Mouse (Mus musculus) liver, adult 2 months (tissue): ENCODE measurements at regions not wholly inside any gene's neighbourhood (a gene's known extent, or its start where the extent isn't known, plus 50 kb on each side); places are given as distances from the start of the nearest gene placed in this dataset.

Experiments
- DNase-seq: peaks from one replicate; pipeline ENCODE4 v3.0.0-alpha.2; 2011; ENCODE audit warnings: low read depth, low spot score; ENCODE audit errors: extremely low read depth
- H3K27ac ChIP-seq: fragments of 200-500 bp; replicated peaks from 2 replicates; pipeline ENCODE4 v1.5.1; 2012; ENCODE audit warnings: low read depth, mild to moderate bottlenecking, control low read depth, inconsistent platforms, low read length; ENCODE audit not compliant: insufficient read depth
- H3K27me3 ChIP-seq: fragments of 200-500 bp; 2 replicates; pipeline ENCODE4 v1.6.1; 2012; ENCODE audit warnings: mild to moderate bottlenecking, moderate library complexity, low read length, inconsistent platforms; ENCODE audit not compliant: control insufficient read depth, insufficient read depth
- H3K36me3 ChIP-seq: fragments of 200-500 bp; 2 replicates; pipeline ENCODE4 v1.6.1; 2012; ENCODE audit warnings: low read length, inconsistent platforms; ENCODE audit not compliant: control insufficient read depth, insufficient read depth
- H3K4me1 ChIP-seq: fragments of 200-500 bp; 2 replicates; pipeline ENCODE4 v1.6.1; 2011; ENCODE audit warnings: low read length; ENCODE audit not compliant: control insufficient read depth, insufficient read depth
- H3K4me3 ChIP-seq: fragments of 200-500 bp; 2 replicates; pipeline ENCODE4 v1.5.1; 2011; ENCODE audit warnings: low read depth, mild to moderate bottlenecking, control low read depth, low read length, moderate library complexity; ENCODE audit not compliant: insufficient read depth
- H3K79me2 ChIP-seq: fragments of 200-500 bp; 2 replicates; pipeline ENCODE4 v1.6.1; 2012; ENCODE audit warnings: inconsistent platforms, mild to moderate bottlenecking, low read length, moderate library complexity; ENCODE audit not compliant: control insufficient read depth, insufficient read depth
- H3K9ac ChIP-seq: fragments of 200-500 bp; 2 replicates; pipeline ENCODE4 v1.6.1; 2012; ENCODE audit warnings: low read depth, mild to moderate bottlenecking, control low read depth, inconsistent platforms, low read length
- CTCF ChIP-seq: fragments of 200-500 bp; IDR thresholded peaks from 2 replicates; pipeline ENCODE4 v1.5.1; 2011; ENCODE audit warnings: low read depth, low read length, control low read depth
- POLR2A ChIP-seq: fragments of 200-500 bp; IDR thresholded peaks from 2 replicates; pipeline ENCODE4 v1.6.1; 2011; ENCODE audit warnings: low read length, control low read depth; ENCODE audit not compliant: insufficient read depth; ENCODE audit errors: extremely low read depth
- WGBS: fragments of 180-500 bp; shearing (Covaris S2); methylation state at CpG from one replicate; pipeline ENCODE4 v1.1.7; 2018; 5-methylcytosine and 5-hydroxymethylcytosine counted together

- no peak for TF ChIP-seq CTCF
- TF ChIP-seq POLR2A, result no peak
- no peak for DNase-seq
- no peak overlapping the region for H3K4me3 ChIP-seq
- H3K4me1 ChIP-seq, result no peaks in the 10 kb centered on the region; the same call in 1 of the 2 replicates
- H3K27ac ChIP-seq, result peak overlapping the region; percentile 58; the same call in 1 of the 2 replicates
- no peak overlapping the region for H3K9ac ChIP-seq
- no peaks in the 10 kb centered on the region for H3K36me3 ChIP-seq
- H3K79me2 ChIP-seq, result no peaks in the 10 kb centered on the region
- 74% methylated on average over 13 of the region's 13 CpGs for WGBS
- 0 out of 2 replicates have a peak, but pooled peaks cover under 1% of the 10 kb centered on the region for H3K27me3 ChIP-seq
Measured at GRCm38 (mm10) chr9:41479854-41480749, 318.6 kb upstream of the Ubash3b start.

GRCm38 (mm10) chr9:41479085-41479484 is 317.6 kb upstream of the Ubash3b start:
- Histone ChIP-seq H3K9ac (no peak overlapping the region), H3K4me3 (no peak overlapping the region), H3K79me2 (no peaks in the 10 kb centered on the region), H3K27ac (no peak overlapping the region), H3K4me1 (no peaks in the 10 kb centered on the region; the same call in 1 of the 2 replicates), H3K27me3 (no peaks in the 10 kb centered on the region), H3K36me3 (no peaks in the 10 kb centered on the region)
- 90% methylated on average over 5 of the region's 5 CpGs for WGBS
- TF ChIP-seq CTCF, result no peak
- TF ChIP-seq POLR2A, result no peak
- DNase-seq, result no peak

GRCm38 (mm10) chr9:41478106-41478848 is 316.8 kb upstream of the Ubash3b start:
- DNase-seq, result no peak
- TF ChIP-seq CTCF (no peak), POLR2A (no peak)
- H3K79me2 ChIP-seq, result no peaks in the 10 kb centered on the region
- 66% methylated on average over 7 of the region's 7 CpGs for WGBS
- H3K9ac ChIP-seq, result no peak overlapping the region
- H3K36me3 ChIP-seq, result no peaks in the 10 kb centered on the region
- no peak overlapping the region for H3K4me3 ChIP-seq
- H3K27ac ChIP-seq, result no peak overlapping the region
- H3K27me3 ChIP-seq, result no peaks in the 10 kb centered on the region
- no peaks in the 10 kb centered on the region; the same call in 1 of the 2 replicates for H3K4me1 ChIP-seq

- H3K79me2 ChIP-seq, result no peaks in the 10 kb centered on the region
- no peaks in the 10 kb centered on the region for H3K36me3 ChIP-seq
- no peaks in the 10 kb centered on the region for H3K27me3 ChIP-seq
- H3K4me1 ChIP-seq, result no peaks in the 10 kb centered on the region; the same call in 1 of the 2 replicates
- H3K27ac ChIP-seq, result peak overlapping the region; percentile 61
- WGBS, result 70% methylated on average over 8 of the region's 8 CpGs
- TF ChIP-seq CTCF (no peak), POLR2A (no peak)
- H3K9ac ChIP-seq, result no peak overlapping the region
- no peak for DNase-seq
- peak overlapping the region; percentile 27; the same call in 1 of the 2 replicates for H3K4me3 ChIP-seq
Measured at GRCm38 (mm10) chr9:41475326-41475725, 313.8 kb upstream of the Ubash3b start.

- Histone ChIP-seq H3K36me3 (no peaks in the 10 kb centered on the region), H3K27ac (peak overlapping the region; percentile 61), H3K79me2 (no peaks in the 10 kb centered on the region), H3K9ac (peak overlapping the region; percentile 32; the same call in 1 of the 2 replicates), H3K27me3 (no peaks in the 10 kb centered on the region), H3K4me1 (no peaks in the 10 kb centered on the region; the same call in 1 of the 2 replicates), H3K4me3 (no peak overlapping the region)
- TF ChIP-seq POLR2A, result no peak
- TF ChIP-seq CTCF, result no peak
- 63% methylated on average over 6 of the region's 6 CpGs for WGBS
- no peak for DNase-seq
Measured at GRCm38 (mm10) chr9:41474945-41475297, 313.4 kb upstream of the Ubash3b start.
